Mouse (Mus musculus): ENCODE data around the gene Slc51b. TPM values are rescaled to one million over a fixed set of nuclear protein-coding genes. Genes with fewer than 3 reads are reported as not detected.

The Slc51b gene
- not detected in 2 replicates for polyA plus RNA-seq (2014; fragmentation: Nextera tagmentation; extraction: Ambion mirVana)

GRCm38 (mm10) chr9:65422760-65423501, at the start of gene Slc51b:
TSS of gene Slc51b (minus strand) at chr9:65422955.
- Histone ChIP-seq H3K36me3 (replicated peaks; ENCODE audit: control insufficient read depth, insufficient read depth) (no peaks in the 10 kb centered on the region), H3K4me2 (replicated peaks) (no peak within 1 kb of the TSS), H3K9me3 (ENCODE audit: control insufficient read depth, low read length) (no peaks in the 10 kb centered on the region), H3K27me3 (ENCODE audit: control insufficient read depth, insufficient read depth, low read length) (no peaks in the 10 kb centered on the region), H3K27ac (no peak within 1 kb of the TSS), H3K4me1 (replicated peaks; ENCODE audit: control insufficient read depth, insufficient read depth, low read length) (no peaks in the 10 kb centered on the region), H3K4me3 (replicated peaks; ENCODE audit: low read length) (no peak within 1 kb of the TSS), H3K9ac (no peak within 1 kb of the TSS)
- WGBS, result 88% methylated on average over 11 of the region's 11 CpGs
- no peak for ATAC-seq (ENCODE audit: low FRiP score)
- DNase-seq (ENCODE audit: low spot score), result no peak

- H3K27me3 ChIP-seq (ENCODE audit: control insufficient read depth, insufficient read depth, low read length), result no peaks in the 10 kb centered on the region
- H3K36me3 ChIP-seq (replicated peaks; ENCODE audit: control insufficient read depth, insufficient read depth), result peaks cover 60% of the 10 kb centered on the region
- no peak overlapping the region for H3K4me3 ChIP-seq (replicated peaks; ENCODE audit: low read length)
- WGBS, result 55% methylated on average over 11 of the region's 11 CpGs
- no peak overlapping the region for H3K4me2 ChIP-seq (replicated peaks)
- H3K27ac ChIP-seq, result no peak overlapping the region
- ATAC-seq (ENCODE audit: low FRiP score), result no peak
- H3K9ac ChIP-seq, result no peak overlapping the region
- no peak for DNase-seq (ENCODE audit: low spot score)
- H3K4me1 ChIP-seq (replicated peaks; ENCODE audit: control insufficient read depth, insufficient read depth, low read length), result 0 out of 2 replicates have a peak, but pooled peaks cover under 1% of the 10 kb centered on the region
- no peaks in the 10 kb centered on the region for H3K9me3 ChIP-seq (ENCODE audit: control insufficient read depth, low read length)
These were observed 44.9 kb upstream of the Slc51b start for GRCm38 (mm10) chr9:65467686-65468085.

- WGBS, result 98% methylated on average over 2 of the region's 2 CpGs
- Histone ChIP-seq H3K9ac (no peak overlapping the region), H3K4me2 (replicated peaks) (no peak overlapping the region), H3K4me1 (replicated peaks; ENCODE audit: control insufficient read depth, insufficient read depth, low read length) (peaks cover 17% of the 10 kb centered on the region), H3K27me3 (ENCODE audit: control insufficient read depth, insufficient read depth, low read length) (no peaks in the 10 kb centered on the region), H3K9me3 (ENCODE audit: control insufficient read depth, low read length) (no peaks in the 10 kb centered on the region), H3K4me3 (replicated peaks; ENCODE audit: low read length) (no peak overlapping the region), H3K27ac (no peak overlapping the region), H3K36me3 (replicated peaks; ENCODE audit: control insufficient read depth, insufficient read depth) (peaks cover 38% of the 10 kb centered on the region)
- ATAC-seq (ENCODE audit: low FRiP score), result no peak
- no peak for DNase-seq (ENCODE audit: low spot score)
These were observed 42.5 kb upstream of the Slc51b start for GRCm38 (mm10) chr9:65465241-65465640.

- Histone ChIP-seq H3K36me3 (replicated peaks; ENCODE audit: control insufficient read depth, insufficient read depth) (peaks cover 27% of the 10 kb centered on the region), H3K4me3 (replicated peaks; ENCODE audit: low read length) (no peak overlapping the region), H3K27ac (no peak overlapping the region), H3K4me2 (replicated peaks) (no peak overlapping the region), H3K27me3 (ENCODE audit: control insufficient read depth, insufficient read depth, low read length) (no peaks in the 10 kb centered on the region), H3K9ac (no peak overlapping the region), H3K4me1 (replicated peaks; ENCODE audit: control insufficient read depth, insufficient read depth, low read length) (peaks cover 22% of the 10 kb centered on the region), H3K9me3 (ENCODE audit: control insufficient read depth, low read length) (no peaks in the 10 kb centered on the region)
- 91% methylated on average over 6 of the region's 6 CpGs for WGBS
- no peak for DNase-seq (ENCODE audit: low spot score)
- ATAC-seq (ENCODE audit: low FRiP score), result no peak
These were observed 41.4 kb upstream of the Slc51b start for GRCm38 (mm10) chr9:65464161-65464560.

GRCm38 (mm10) chr9:65462544-65462943, 39.8 kb upstream of the Slc51b start:
- Histone ChIP-seq H3K27me3 (ENCODE audit: control insufficient read depth, insufficient read depth, low read length) (no peaks in the 10 kb centered on the region), H3K4me3 (replicated peaks; ENCODE audit: low read length) (no peak overlapping the region), H3K27ac (no peak overlapping the region), H3K9me3 (ENCODE audit: control insufficient read depth, low read length) (no peaks in the 10 kb centered on the region), H3K9ac (no peak overlapping the region), H3K4me2 (replicated peaks) (0 out of 2 replicates have a peak overlapping the region, but pooled peaks have one; percentile 82), H3K4me1 (replicated peaks; ENCODE audit: control insufficient read depth, insufficient read depth, low read length) (peaks cover 22% of the 10 kb centered on the region), H3K36me3 (replicated peaks; ENCODE audit: control insufficient read depth, insufficient read depth) (peaks cover 23% of the 10 kb centered on the region)
- 79% methylated on average over 5 of the region's 5 CpGs for WGBS
- ATAC-seq (ENCODE audit: low FRiP score) (no peak), DNase-seq (ENCODE audit: low spot score) (no peak)

- peak within 1 kb of the TSS; percentile 86 for H3K9ac ChIP-seq
- no peaks in the 10 kb centered on the region for H3K27me3 ChIP-seq (ENCODE audit: control insufficient read depth, insufficient read depth, low read length)
- ATAC-seq (ENCODE audit: low FRiP score) (peak; percentile 96), DNase-seq (ENCODE audit: low spot score) (peak; percentile 95)
- peak within 1 kb of the TSS; percentile 82 for H3K4me2 ChIP-seq (replicated peaks)
- H3K4me1 ChIP-seq (replicated peaks; ENCODE audit: control insufficient read depth, insufficient read depth, low read length), result peaks cover 22% of the 10 kb centered on the region
- no peaks in the 10 kb centered on the region for H3K9me3 ChIP-seq (ENCODE audit: control insufficient read depth, low read length)
- peak within 1 kb of the TSS; percentile 94 for H3K27ac ChIP-seq
- under 1% methylated on average over 53 of the region's 53 CpGs for WGBS
- H3K36me3 ChIP-seq (replicated peaks; ENCODE audit: control insufficient read depth, insufficient read depth), result peaks cover 9% of the 10 kb centered on the region
- peak within 1 kb of the TSS; percentile 93 for H3K4me3 ChIP-seq (replicated peaks; ENCODE audit: low read length)
These were observed 38.1 kb upstream of the Slc51b start, which contains the start of gene Spg21 for GRCm38 (mm10) chr9:65460732-65461442. TSS of gene Spg21 (plus strand) at chr9:65460947.

GRCm38 (mm10) chr9:65460198-65460597, 37.4 kb upstream of the Slc51b start:
- Histone ChIP-seq H3K36me3 (replicated peaks; ENCODE audit: control insufficient read depth, insufficient read depth) (peaks cover 2% of the 10 kb centered on the region), H3K4me1 (replicated peaks; ENCODE audit: control insufficient read depth, insufficient read depth, low read length) (peaks cover 22% of the 10 kb centered on the region), H3K27me3 (ENCODE audit: control insufficient read depth, insufficient read depth, low read length) (no peaks in the 10 kb centered on the region), H3K9ac (peak overlapping the region; percentile 86), H3K4me3 (replicated peaks; ENCODE audit: low read length) (peak overlapping the region; percentile 93), H3K9me3 (ENCODE audit: control insufficient read depth, low read length) (no peaks in the 10 kb centered on the region), H3K27ac (peak overlapping the region; percentile 94), H3K4me2 (replicated peaks) (peak overlapping the region; percentile 82)
- DNase-seq (ENCODE audit: low spot score) (no peak), ATAC-seq (ENCODE audit: low FRiP score) (no peak)
- 42% methylated on average over 3 of the region's 3 CpGs for WGBS

GRCm38 (mm10) chr9:65458975-65459374, 36.2 kb upstream of the Slc51b start:
- Histone ChIP-seq H3K9me3 (ENCODE audit: control insufficient read depth, low read length) (no peaks in the 10 kb centered on the region), H3K27ac (no peak overlapping the region), H3K9ac (no peak overlapping the region), H3K4me3 (replicated peaks; ENCODE audit: low read length) (no peak overlapping the region), H3K4me1 (replicated peaks; ENCODE audit: control insufficient read depth, insufficient read depth, low read length) (peaks cover 22% of the 10 kb centered on the region), H3K4me2 (replicated peaks) (no peak overlapping the region), H3K36me3 (replicated peaks; ENCODE audit: control insufficient read depth, insufficient read depth) (peaks cover under 1% of the 10 kb centered on the region; the same call in 1 of the 2 replicates), H3K27me3 (ENCODE audit: control insufficient read depth, insufficient read depth, low read length) (no peaks in the 10 kb centered on the region)
- 90% methylated on average over 2 of the region's 2 CpGs for WGBS
- ATAC-seq (ENCODE audit: low FRiP score) (no peak), DNase-seq (ENCODE audit: low spot score) (no peak)

- WGBS, result 92% methylated on average over 6 of the region's 6 CpGs
- H3K36me3 ChIP-seq (replicated peaks; ENCODE audit: control insufficient read depth, insufficient read depth), result peaks cover 88% of the 10 kb centered on the region
- DNase-seq (ENCODE audit: low spot score) (no peak), ATAC-seq (ENCODE audit: low FRiP score) (no peak)
- no peaks in the 10 kb centered on the region for H3K9me3 ChIP-seq (ENCODE audit: control insufficient read depth, low read length)
- no peak overlapping the region for H3K4me2 ChIP-seq (replicated peaks)
- H3K9ac ChIP-seq, result no peak overlapping the region
- H3K4me3 ChIP-seq (replicated peaks; ENCODE audit: low read length), result no peak overlapping the region
- no peaks in the 10 kb centered on the region for H3K27me3 ChIP-seq (ENCODE audit: control insufficient read depth, insufficient read depth, low read length)
- no peaks in the 10 kb centered on the region for H3K4me1 ChIP-seq (replicated peaks; ENCODE audit: control insufficient read depth, insufficient read depth, low read length)
- H3K27ac ChIP-seq, result no peak overlapping the region
These were observed 25.2 kb upstream of the Slc51b start for GRCm38 (mm10) chr9:65447951-65448350.

Data from hindbrain, embryonic 14.5 days (tissue).